Mouse (Mus musculus): ENCODE data around the gene Tbx4. TPM values are rescaled to one million over a fixed set of nuclear protein-coding genes. Genes with fewer than 3 reads are reported as not detected.

The Tbx4 gene
- 0.12 TPM for polyA plus RNA-seq (2014; fragmentation: Illumina TruSeq; extraction: RNeasy Lipid Tissue Mini Kit (QIAGEN cat#74804); ENCODE audit: low read depth, low replicate concordance)

GRCm38 (mm10) chr11:85885665-85886428, at the start of gene Tbx4:
Tbx4 (plus strand) TSS chr11:85886422.

GRCm38 (mm10) chr11:85850233-85850632, 36.0 kb upstream of the Tbx4 start, which contains the start of gene Gm11444:
Gm11444 (minus strand) TSS chr11:85850333.

Other genes with a start within 250 kb of the Tbx4 start
- 42.2 TPM for gene Tbx2, start 53.9 kb upstream of the Tbx4 start, polyA plus RNA-seq (2014; fragmentation: Illumina TruSeq; extraction: RNeasy Lipid Tissue Mini Kit (QIAGEN cat#74804); ENCODE audit: low read depth, low replicate concordance)
- not detected for gene Gm11444, start 36.1 kb upstream of the Tbx4 start, polyA plus RNA-seq (2014; fragmentation: Illumina TruSeq; extraction: RNeasy Lipid Tissue Mini Kit (QIAGEN cat#74804); ENCODE audit: low read depth, low replicate concordance)